Mouse (Mus musculus): ENCODE measurements around the gene Cdc42.

The Cdc42 gene

DNA sequence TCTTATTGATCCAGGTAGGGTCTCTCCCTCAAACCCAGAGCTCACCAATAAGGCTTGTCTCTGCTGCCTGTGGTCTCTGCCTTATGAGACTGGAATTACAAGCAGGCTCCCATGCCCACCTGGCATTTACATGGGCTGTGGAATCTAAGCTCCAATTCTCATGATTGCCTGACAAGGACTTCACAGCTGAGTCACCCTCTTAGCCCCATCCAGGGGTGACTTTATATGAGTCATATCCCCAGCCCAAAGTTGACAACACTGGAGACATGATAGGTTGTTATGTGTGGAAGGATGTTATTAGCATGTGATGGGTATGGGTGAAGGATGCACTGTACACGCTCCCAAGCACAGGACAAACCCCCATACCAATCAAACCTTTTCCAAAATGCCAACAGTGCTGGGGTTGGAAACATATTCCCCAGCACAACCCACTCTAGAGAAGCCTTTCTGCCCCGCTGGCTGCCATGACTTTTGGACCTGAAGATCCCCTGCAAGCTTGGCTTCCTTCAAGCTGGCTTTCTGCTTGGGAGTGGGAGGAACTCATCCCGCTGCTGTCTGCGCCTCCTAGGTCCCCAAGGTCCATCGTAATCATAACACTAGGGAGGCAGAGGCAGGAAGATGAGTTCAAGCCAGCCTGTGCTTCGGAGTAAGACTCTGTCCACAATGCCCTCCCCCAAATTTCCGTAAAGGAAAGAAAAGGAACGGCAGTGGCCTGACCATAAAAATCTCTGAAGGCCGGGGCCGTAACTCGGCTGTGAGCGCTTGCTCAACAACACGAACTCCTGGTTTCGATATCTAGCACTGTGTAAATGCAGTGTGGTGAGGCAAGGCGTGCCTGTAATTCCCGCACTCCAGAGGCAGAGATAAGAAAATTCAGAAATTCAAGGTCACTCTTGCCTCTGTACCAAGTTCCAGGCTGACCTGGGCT lies 14.3 kb upstream of the Cdc42 start:
- in situ Hi-C loops (cut with MboI, MseI): no loop called here

GRCm38 (mm10) chr4:137369954-137370750 lies 12.6 kb upstream of the Cdc42 start:
- in situ Hi-C loops (cut with MboI, MseI): no loop called here

- in situ Hi-C loops (cut with MboI, MseI): no loop called here
Measured at GRCm38 (mm10) chr4:137368198-137368597, 10.7 kb upstream of the Cdc42 start.

GRCm38 (mm10) chr4:137367275-137368088 lies 10.0 kb upstream of the Cdc42 start:
- in situ Hi-C loops (cut with MboI, MseI): no loop called here

DNA sequence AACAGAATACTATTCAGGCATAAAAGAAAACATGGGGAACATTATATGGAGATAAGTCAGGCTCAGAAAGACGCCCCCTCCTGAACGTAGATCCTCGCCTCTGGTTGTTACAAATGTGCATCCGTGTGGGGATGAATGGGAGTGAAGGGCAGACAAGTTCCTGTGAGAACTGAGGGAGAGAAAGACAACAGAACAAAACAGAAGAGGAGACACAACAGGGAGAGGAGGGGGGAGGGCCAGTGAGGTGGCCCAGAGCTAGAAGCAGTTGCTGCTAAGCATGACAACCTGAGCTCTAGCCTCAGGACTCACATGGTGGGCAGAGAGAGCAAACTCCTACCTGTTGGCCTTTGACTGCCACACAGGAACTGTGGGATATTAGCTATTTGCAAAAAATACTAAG lies 8.6 kb upstream of the Cdc42 start:
- in situ Hi-C loops (cut with MboI, MseI): no loop called here

GRCm38 (mm10) chr4:137365356-137366062 lies 8.0 kb upstream of the Cdc42 start:
- in situ Hi-C loops (cut with MboI, MseI): no loop called here

DNA sequence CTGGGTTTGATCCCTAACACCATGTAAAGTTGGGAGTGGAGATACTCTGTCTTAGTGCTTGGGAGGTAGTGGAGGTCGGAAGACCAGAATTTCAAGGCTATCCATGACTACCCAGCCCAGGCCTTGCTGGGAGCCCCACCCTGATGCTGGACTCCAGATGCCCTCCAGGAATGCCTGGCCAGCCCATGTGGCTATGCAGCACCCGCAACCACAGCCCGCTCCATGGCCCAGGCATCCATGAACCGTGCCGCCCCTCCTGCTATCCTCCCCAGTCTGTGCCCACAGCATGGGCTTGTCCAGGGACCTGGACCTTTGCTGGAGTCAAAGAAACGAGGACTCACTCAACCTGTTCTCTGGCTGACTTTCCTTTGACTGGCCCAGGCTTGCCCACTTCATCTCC lies 7.3 kb upstream of the Cdc42 start:
- in situ Hi-C loops (cut with MboI, MseI): no loop called here

DNA sequence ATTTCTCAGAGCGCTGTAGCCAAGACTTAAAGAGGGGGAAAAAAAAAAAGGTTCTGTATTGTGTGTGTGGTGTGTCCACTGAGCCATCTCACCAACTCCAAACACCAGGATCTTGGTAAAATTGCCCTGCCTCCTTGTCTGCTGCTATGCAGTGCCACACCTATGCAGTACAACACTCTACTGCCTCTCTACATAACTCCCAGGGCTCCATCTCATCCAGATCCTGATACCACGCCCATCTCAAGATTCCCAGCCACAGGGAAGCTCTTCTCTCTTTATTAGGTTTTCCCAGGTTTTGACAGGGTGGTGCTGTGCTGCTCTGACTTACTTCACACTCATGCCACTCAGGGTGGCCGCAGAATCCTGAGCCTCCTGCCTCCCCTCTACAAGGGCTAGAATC lies 3.5 kb upstream of the Cdc42 start:
- in situ Hi-C loops (cut with MboI, MseI): no loop called here

GRCm38 (mm10) chr4:137358291-137359002 lies 927 bp upstream of the Cdc42 start:
- in situ Hi-C loops (cut with MboI, MseI): no loop called here

- in situ Hi-C loops (cut with MboI, MseI): no loop called here
Measured at GRCm38 (mm10) chr4:137356674-137357510, 628 bp downstream of the Cdc42 start.

- in situ Hi-C loops (cut with MboI, MseI): no loop called here
Measured at GRCm38 (mm10) chr4:137350627-137351026, 6.9 kb downstream of the Cdc42 start.

GRCm38 (mm10) chr4:137345790-137346189 lies 11.7 kb downstream of the Cdc42 start:
- in situ Hi-C loops (cut with MboI, MseI): no loop called here

- in situ Hi-C loops (cut with MboI, MseI): no loop called here
Measured at GRCm38 (mm10) chr4:137345112-137345511, 12.4 kb downstream of the Cdc42 start.

DNA sequence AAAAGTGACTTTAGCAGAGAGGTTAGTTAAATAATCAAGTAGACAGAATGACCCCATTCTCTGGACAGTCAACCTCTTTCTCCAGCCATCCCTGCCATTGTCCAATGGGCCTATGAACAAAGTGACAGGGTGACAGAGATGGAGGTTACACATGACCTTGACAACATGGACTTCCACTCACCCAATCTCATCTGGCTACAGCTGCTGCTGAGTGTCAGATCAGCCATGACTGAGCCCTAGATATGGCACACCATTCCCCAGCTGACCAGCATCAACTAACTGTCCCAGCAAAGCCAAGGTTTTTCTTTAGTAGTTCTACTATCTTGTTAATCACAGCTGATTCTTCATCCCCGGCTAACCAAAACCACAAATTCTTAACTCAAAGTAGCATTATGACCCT lies 14.7 kb downstream of the Cdc42 start:
- in situ Hi-C loops (cut with MboI, MseI): no loop called here

DNA sequence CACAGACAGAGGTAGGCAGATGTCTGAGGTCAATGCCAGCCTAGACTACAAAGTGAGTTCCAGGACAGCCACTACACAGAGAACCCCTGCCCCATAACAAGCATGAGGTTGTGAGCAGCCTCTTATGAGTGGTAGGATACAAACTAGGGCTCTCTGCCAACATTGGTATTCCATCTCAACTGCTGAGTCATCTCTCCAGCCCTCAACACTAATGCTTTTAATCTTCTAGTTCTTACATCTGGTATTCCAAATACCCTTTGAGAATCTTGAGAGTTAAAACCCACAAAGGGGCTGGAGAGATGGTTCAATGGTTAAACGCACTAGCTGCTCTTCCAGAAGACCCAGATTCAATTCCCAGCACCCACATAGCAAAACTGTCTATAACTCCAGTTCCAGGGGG lies 18.1 kb downstream of the Cdc42 start:
- in situ Hi-C loops (cut with MboI, MseI): loop anchor here (10.0 kb wide), 1 partner anchor 865 kb away; no protein-coding TSS in a partner anchor

- in situ Hi-C loops (cut with MboI, MseI): loop anchor here (10.0 kb wide), 1 partner anchor 862 kb away; no protein-coding TSS in a partner anchor
Measured at GRCm38 (mm10) chr4:137336468-137336867, 21.1 kb downstream of the Cdc42 start.

- in situ Hi-C loops (cut with MboI, MseI): loop anchor here (5.0 to 10.0 kb wide), 2 partner anchors 857 to 880 kb away; no protein-coding TSS in a partner anchor
Measured at GRCm38 (mm10) chr4:137332051-137332450, 25.5 kb downstream of the Cdc42 start.

DNA sequence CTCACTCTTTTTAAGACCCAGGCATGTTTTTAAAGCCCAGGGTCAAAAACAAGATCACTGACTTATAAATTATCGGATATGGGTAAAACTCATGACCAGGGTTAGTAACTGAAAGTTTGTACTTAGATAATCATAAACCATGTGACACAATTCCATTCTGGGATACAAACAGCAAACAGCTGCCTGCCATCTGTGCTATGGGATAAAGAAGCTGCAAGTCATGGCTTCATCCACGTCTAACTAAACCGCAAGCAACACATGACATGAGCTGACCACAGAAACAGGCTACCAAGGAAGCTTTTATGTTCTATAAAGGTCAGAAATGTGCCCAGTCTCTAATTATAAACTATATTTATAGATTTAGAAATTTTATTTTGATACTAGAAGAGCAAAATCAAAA lies 31.0 kb downstream of the Cdc42 start:
- in situ Hi-C loops (cut with MboI, MseI): loop anchor here (10.0 kb wide), 1 partner anchor 828 kb away; no protein-coding TSS in a partner anchor

- in situ Hi-C loops (cut with MboI, MseI): loop anchor here (10.0 kb wide), 1 partner anchor 830 kb away; no protein-coding TSS in a partner anchor
Measured at GRCm38 (mm10) chr4:137324926-137325325, 32.6 kb downstream of the Cdc42 start.

All from regulatory T cell (primary cell).